Mouse (Mus musculus): ENCODE data around the gene Scai. TPM values are rescaled to one million over a fixed set of nuclear protein-coding genes. Genes with fewer than 3 reads are reported as not detected.

Scai gene
- polyA plus RNA-seq, 1 experiment from 2014 or later, result 6.5 TPM

GRCm38 (mm10) chr2:39069096-39069495 lies 121.4 kb downstream of the Scai start:
- no peak for ATAC-seq (replicated peaks; ENCODE audit: insufficient number of reproducible peaks, low FRiP score, low TSS enrichment)
- 65% methylated on average over 1 of the region's 1 CpGs for WGBS (ENCODE audit: insufficient replicate concordance)

GRCm38 (mm10) chr2:39065400-39065987 lies 125.0 kb downstream of the Scai start, which contains the start of gene Golga1:
Gene Golga1 (minus strand): TSS chr2:39065541.
- Histone ChIP-seq H3K9ac (ENCODE audit: low read depth, low read length) (peak within 1 kb of the TSS; percentile 98), H3K27ac (ENCODE audit: low read depth, low read length) (peak within 1 kb of the TSS; percentile 95), H3K9me3 (replicated peaks; ENCODE audit: control insufficient read depth, low read length) (no peaks in the 10 kb centered on the region), H3K36me3 (ENCODE audit: control insufficient read depth, insufficient read depth, low read length) (no peaks in the 10 kb centered on the region; the same call in 1 of the 2 replicates), H3K4me2 (peak within 1 kb of the TSS; percentile 87), H3K27me3 (ENCODE audit: control insufficient read depth, insufficient read depth, low read length) (no peaks in the 10 kb centered on the region), H3K4me3 (ENCODE audit: low read depth, low read length) (peak within 1 kb of the TSS; percentile 93), H3K4me1 (ENCODE audit: control insufficient read depth, insufficient read depth, low read length) (peaks cover 2% of the 10 kb centered on the region; the same call in 1 of the 2 replicates)
- ATAC-seq (replicated peaks; ENCODE audit: insufficient number of reproducible peaks, low FRiP score, low TSS enrichment), result peak; percentile 94
- 1% methylated on average over 50 of the region's 50 CpGs for WGBS (ENCODE audit: insufficient replicate concordance)

More at GRCm38 (mm10) chr2:39069096-39069495, 121.4 kb downstream of the Scai start:
- no peaks in the 10 kb centered on the region for H3K27me3 ChIP-seq (ENCODE audit: control insufficient read depth, insufficient read depth, low read length)
- no peak overlapping the region for H3K27ac ChIP-seq (ENCODE audit: low read depth, low read length)
- no peak overlapping the region for H3K4me3 ChIP-seq (ENCODE audit: low read depth, low read length)
- no peaks in the 10 kb centered on the region for H3K36me3 ChIP-seq (ENCODE audit: control insufficient read depth, insufficient read depth, low read length)
- no peak overlapping the region for H3K4me2 ChIP-seq
- H3K4me1 ChIP-seq (ENCODE audit: control insufficient read depth, insufficient read depth, low read length), result peaks cover 2% of the 10 kb centered on the region; the same call in 1 of the 2 replicates
- no peak overlapping the region for H3K9ac ChIP-seq (ENCODE audit: low read depth, low read length)
- H3K9me3 ChIP-seq (replicated peaks; ENCODE audit: control insufficient read depth, low read length), result no peaks in the 10 kb centered on the region

- peaks cover 2% of the 10 kb centered on the region; the same call in 1 of the 2 replicates for H3K4me1 ChIP-seq (ENCODE audit: control insufficient read depth, insufficient read depth, low read length)
- no peaks in the 10 kb centered on the region; the same call in 1 of the 2 replicates for H3K36me3 ChIP-seq (ENCODE audit: control insufficient read depth, insufficient read depth, low read length)
- ATAC-seq (replicated peaks; ENCODE audit: insufficient number of reproducible peaks, low FRiP score, low TSS enrichment), result peak; percentile 83
- H3K27ac ChIP-seq (ENCODE audit: low read depth, low read length), result peak overlapping the region; percentile 95
- peak overlapping the region; percentile 87 for H3K4me2 ChIP-seq
- no peaks in the 10 kb centered on the region for H3K27me3 ChIP-seq (ENCODE audit: control insufficient read depth, insufficient read depth, low read length)
- no peaks in the 10 kb centered on the region for H3K9me3 ChIP-seq (replicated peaks; ENCODE audit: control insufficient read depth, low read length)
- 4% methylated on average over 25 of the region's 25 CpGs for WGBS (ENCODE audit: insufficient replicate concordance)
- H3K4me3 ChIP-seq (ENCODE audit: low read depth, low read length), result peak overlapping the region; percentile 93
- peak overlapping the region; percentile 98 for H3K9ac ChIP-seq (ENCODE audit: low read depth, low read length)
Observed at GRCm38 (mm10) chr2:39064687-39065399, 125.7 kb downstream of the Scai start.

GRCm38 (mm10) chr2:39048515-39048914 lies 142.0 kb downstream of the Scai start:
- H3K9ac ChIP-seq (ENCODE audit: low read depth, low read length), result no peak overlapping the region
- ATAC-seq (replicated peaks; ENCODE audit: insufficient number of reproducible peaks, low FRiP score, low TSS enrichment), result no peak
- no peaks in the 10 kb centered on the region for H3K4me1 ChIP-seq (ENCODE audit: control insufficient read depth, insufficient read depth, low read length)
- H3K27me3 ChIP-seq (ENCODE audit: control insufficient read depth, insufficient read depth, low read length), result no peaks in the 10 kb centered on the region
- H3K36me3 ChIP-seq (ENCODE audit: control insufficient read depth, insufficient read depth, low read length), result peaks cover 20% of the 10 kb centered on the region
- H3K9me3 ChIP-seq (replicated peaks; ENCODE audit: control insufficient read depth, low read length), result no peaks in the 10 kb centered on the region
- no peak overlapping the region for H3K27ac ChIP-seq (ENCODE audit: low read depth, low read length)
- WGBS (ENCODE audit: insufficient replicate concordance), result 91% methylated on average over 1 of the region's 1 CpGs
- no peak overlapping the region for H3K4me2 ChIP-seq
- no peak overlapping the region for H3K4me3 ChIP-seq (ENCODE audit: low read depth, low read length)

GRCm38 (mm10) chr2:39040215-39040614 lies 150.3 kb downstream of the Scai start:
- H3K9ac ChIP-seq (ENCODE audit: low read depth, low read length), result no peak overlapping the region
- 97% methylated on average over 1 of the region's 1 CpGs for WGBS (ENCODE audit: insufficient replicate concordance)
- H3K27ac ChIP-seq (ENCODE audit: low read depth, low read length), result no peak overlapping the region
- H3K4me1 ChIP-seq (ENCODE audit: control insufficient read depth, insufficient read depth, low read length), result no peaks in the 10 kb centered on the region
- H3K9me3 ChIP-seq (replicated peaks; ENCODE audit: control insufficient read depth, low read length), result no peaks in the 10 kb centered on the region
- no peak overlapping the region for H3K4me2 ChIP-seq
- H3K36me3 ChIP-seq (ENCODE audit: control insufficient read depth, insufficient read depth, low read length), result peaks cover 6% of the 10 kb centered on the region
- no peak for ATAC-seq (replicated peaks; ENCODE audit: insufficient number of reproducible peaks, low FRiP score, low TSS enrichment)
- no peaks in the 10 kb centered on the region for H3K27me3 ChIP-seq (ENCODE audit: control insufficient read depth, insufficient read depth, low read length)
- no peak overlapping the region for H3K4me3 ChIP-seq (ENCODE audit: low read depth, low read length)

GRCm38 (mm10) chr2:39031611-39032010 lies 158.9 kb downstream of the Scai start:
- Histone ChIP-seq H3K4me3 (ENCODE audit: low read depth, low read length) (no peak overlapping the region), H3K27ac (ENCODE audit: low read depth, low read length) (no peak overlapping the region), H3K9ac (ENCODE audit: low read depth, low read length) (no peak overlapping the region), H3K27me3 (ENCODE audit: control insufficient read depth, insufficient read depth, low read length) (no peaks in the 10 kb centered on the region), H3K9me3 (replicated peaks; ENCODE audit: control insufficient read depth, low read length) (no peaks in the 10 kb centered on the region), H3K36me3 (ENCODE audit: control insufficient read depth, insufficient read depth, low read length) (peaks cover 18% of the 10 kb centered on the region; the same call in 1 of the 2 replicates), H3K4me2 (no peak overlapping the region), H3K4me1 (ENCODE audit: control insufficient read depth, insufficient read depth, low read length) (no peaks in the 10 kb centered on the region)
- 97% methylated on average over 1 of the region's 1 CpGs for WGBS (ENCODE audit: insufficient replicate concordance)
- ATAC-seq (replicated peaks; ENCODE audit: insufficient number of reproducible peaks, low FRiP score, low TSS enrichment), result no peak

GRCm38 (mm10) chr2:39020004-39020403 lies 170.5 kb downstream of the Scai start:
- no peak for ATAC-seq (replicated peaks; ENCODE audit: insufficient number of reproducible peaks, low FRiP score, low TSS enrichment)
- peaks cover 23% of the 10 kb centered on the region for H3K36me3 ChIP-seq (ENCODE audit: control insufficient read depth, insufficient read depth, low read length)

GRCm38 (mm10) chr2:39016581-39016980 lies 174.0 kb downstream of the Scai start:
- WGBS (ENCODE audit: insufficient replicate concordance), result 72% methylated on average over 3 of the region's 3 CpGs
- H3K4me3 ChIP-seq (ENCODE audit: low read depth, low read length), result no peak overlapping the region
- H3K4me2 ChIP-seq, result no peak overlapping the region
- ATAC-seq (replicated peaks; ENCODE audit: insufficient number of reproducible peaks, low FRiP score, low TSS enrichment), result no peak
- H3K9ac ChIP-seq (ENCODE audit: low read depth, low read length), result no peak overlapping the region
- H3K4me1 ChIP-seq (ENCODE audit: control insufficient read depth, insufficient read depth, low read length), result no peaks in the 10 kb centered on the region
- no peak overlapping the region for H3K27ac ChIP-seq (ENCODE audit: low read depth, low read length)
- H3K27me3 ChIP-seq (ENCODE audit: control insufficient read depth, insufficient read depth, low read length), result no peaks in the 10 kb centered on the region
- H3K9me3 ChIP-seq (replicated peaks; ENCODE audit: control insufficient read depth, low read length), result no peaks in the 10 kb centered on the region
- peaks cover 23% of the 10 kb centered on the region for H3K36me3 ChIP-seq (ENCODE audit: control insufficient read depth, insufficient read depth, low read length)

More at GRCm38 (mm10) chr2:39020004-39020403, 170.5 kb downstream of the Scai start:
- no peaks in the 10 kb centered on the region for H3K27me3 ChIP-seq (ENCODE audit: control insufficient read depth, insufficient read depth, low read length)
- no peak overlapping the region for H3K9ac ChIP-seq (ENCODE audit: low read depth, low read length)
- no peak overlapping the region for H3K4me3 ChIP-seq (ENCODE audit: low read depth, low read length)
- H3K9me3 ChIP-seq (replicated peaks; ENCODE audit: control insufficient read depth, low read length), result no peaks in the 10 kb centered on the region
- no peak overlapping the region for H3K4me2 ChIP-seq
- H3K4me1 ChIP-seq (ENCODE audit: control insufficient read depth, insufficient read depth, low read length), result no peaks in the 10 kb centered on the region
- no peak overlapping the region for H3K27ac ChIP-seq (ENCODE audit: low read depth, low read length)
- 88% methylated on average over 1 of the region's 1 CpGs for WGBS (ENCODE audit: insufficient replicate concordance)
